Mouse (Mus musculus): ENCODE measurements around the gene Stac3. TPM values are rescaled to one million over a fixed set of nuclear protein-coding genes. Genes with fewer than 3 reads are reported as not detected.

Gene Stac3
- polyA plus RNA-seq, 1 experiment = 3.0 TPM

DNA sequence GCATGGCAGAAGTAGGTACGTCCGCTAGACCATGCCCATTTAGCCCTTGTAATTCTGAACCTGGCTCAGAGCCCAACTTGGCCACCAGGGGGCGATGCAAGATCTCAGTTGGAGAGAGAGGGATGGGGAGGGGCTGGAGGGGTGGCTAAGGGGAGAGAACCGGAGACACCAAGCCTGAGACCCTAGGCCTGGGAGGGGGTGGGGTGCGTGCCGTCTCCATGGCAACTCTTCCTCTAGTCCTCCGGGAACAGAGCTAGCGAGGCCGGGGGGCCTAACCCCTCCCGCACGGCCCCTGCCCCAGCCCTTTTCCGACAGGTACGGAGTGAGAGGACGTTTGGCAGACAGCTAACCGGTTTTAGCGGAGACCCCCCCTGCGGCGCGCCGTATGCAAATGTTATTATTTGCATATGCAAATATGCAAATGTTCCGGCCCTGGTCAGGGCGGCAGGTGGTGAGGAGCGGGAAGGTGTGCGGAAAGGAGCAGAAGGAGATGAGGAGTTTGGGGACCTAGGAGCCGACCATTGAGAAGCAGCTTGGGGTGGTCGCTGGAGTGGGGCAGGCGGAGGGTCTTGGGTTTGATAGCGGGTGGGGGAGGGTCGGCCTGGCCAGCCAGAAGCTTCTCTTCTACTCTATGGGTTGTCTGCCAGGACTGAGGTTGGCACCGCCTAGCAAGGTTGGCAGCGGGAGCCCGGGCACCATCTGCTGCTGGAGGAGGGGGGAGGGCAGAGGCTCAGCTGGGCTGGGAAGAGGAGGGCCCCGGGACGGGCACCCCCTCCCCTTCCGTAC, 7.8 kb downstream of the Stac3 start:
- peak; percentile 85 for DNase-seq
- Histone ChIP-seq H3K4me3 (ENCODE audit: insufficient read depth, low read depth, low read length) (peak overlapping the region; percentile 26; the same call in 1 of the 2 replicates), H3K27me3 (replicated peaks; ENCODE audit: control insufficient read depth, insufficient read depth, low read length) (0 out of 2 replicates have a peak, but pooled peaks cover 1% of the 10 kb centered on the region), H3K27ac (ENCODE audit: insufficient read depth, low read depth, low read length) (no peak overlapping the region), H3K4me1 (ENCODE audit: control insufficient read depth, insufficient read depth, low read length) (no peaks in the 10 kb centered on the region), H3K36me3 (ENCODE audit: control insufficient read depth, insufficient read depth, low read length) (no peaks in the 10 kb centered on the region)
- WGBS = 2% methylated on average over 35 of the region's 35 CpGs
- TF ChIP-seq CTCF (conservative IDR thresholded peaks at IDR 0.05; ENCODE audit: insufficient read depth, insufficient read length, low read depth, low read length) = peak; percentile 80
- TF ChIP-seq POLR2A (IDR thresholded peaks at IDR 0.05; ENCODE audit: low read depth, low read length) = no peak

- 28% methylated on average over 17 of the region's 17 CpGs for WGBS
- no peaks in the 10 kb centered on the region for H3K4me1 ChIP-seq (ENCODE audit: control insufficient read depth, insufficient read depth, low read length)
- no peaks in the 10 kb centered on the region for H3K36me3 ChIP-seq (ENCODE audit: control insufficient read depth, insufficient read depth, low read length)
- H3K27me3 ChIP-seq (replicated peaks; ENCODE audit: control insufficient read depth, insufficient read depth, low read length) = 0 out of 2 replicates have a peak, but pooled peaks cover 1% of the 10 kb centered on the region
- H3K27ac ChIP-seq (ENCODE audit: insufficient read depth, low read depth, low read length) = no peak overlapping the region
- no peak for DNase-seq
- TF ChIP-seq POLR2A (IDR thresholded peaks at IDR 0.05; ENCODE audit: low read depth, low read length) (no peak), CTCF (conservative IDR thresholded peaks at IDR 0.05; ENCODE audit: insufficient read depth, insufficient read length, low read depth, low read length) (no peak)
- no peak overlapping the region for H3K4me3 ChIP-seq (ENCODE audit: insufficient read depth, low read depth, low read length)
These were observed 8.6 kb downstream of the Stac3 start for GRCm38 (mm10) chr10:127509837-127510701.

- H3K4me1 ChIP-seq (ENCODE audit: control insufficient read depth, insufficient read depth, low read length) = peaks cover 3% of the 10 kb centered on the region; the same call in 1 of the 2 replicates
- 27% methylated on average over 11 of the region's 11 CpGs for WGBS
- no peaks in the 10 kb centered on the region for H3K36me3 ChIP-seq (ENCODE audit: control insufficient read depth, insufficient read depth, low read length)
- no peak for DNase-seq
- no peak for TF ChIP-seq CTCF (conservative IDR thresholded peaks at IDR 0.05; ENCODE audit: insufficient read depth, insufficient read length, low read depth, low read length)
- no peak for TF ChIP-seq POLR2A (IDR thresholded peaks at IDR 0.05; ENCODE audit: low read depth, low read length)
- no peak overlapping the region for H3K27ac ChIP-seq (ENCODE audit: insufficient read depth, low read depth, low read length)
- 0 out of 2 replicates have a peak, but pooled peaks cover 1% of the 10 kb centered on the region for H3K27me3 ChIP-seq (replicated peaks; ENCODE audit: control insufficient read depth, insufficient read depth, low read length)
- H3K4me3 ChIP-seq (ENCODE audit: insufficient read depth, low read depth, low read length) = no peak overlapping the region
These were observed 9.6 kb downstream of the Stac3 start for GRCm38 (mm10) chr10:127510895-127511617.

DNA sequence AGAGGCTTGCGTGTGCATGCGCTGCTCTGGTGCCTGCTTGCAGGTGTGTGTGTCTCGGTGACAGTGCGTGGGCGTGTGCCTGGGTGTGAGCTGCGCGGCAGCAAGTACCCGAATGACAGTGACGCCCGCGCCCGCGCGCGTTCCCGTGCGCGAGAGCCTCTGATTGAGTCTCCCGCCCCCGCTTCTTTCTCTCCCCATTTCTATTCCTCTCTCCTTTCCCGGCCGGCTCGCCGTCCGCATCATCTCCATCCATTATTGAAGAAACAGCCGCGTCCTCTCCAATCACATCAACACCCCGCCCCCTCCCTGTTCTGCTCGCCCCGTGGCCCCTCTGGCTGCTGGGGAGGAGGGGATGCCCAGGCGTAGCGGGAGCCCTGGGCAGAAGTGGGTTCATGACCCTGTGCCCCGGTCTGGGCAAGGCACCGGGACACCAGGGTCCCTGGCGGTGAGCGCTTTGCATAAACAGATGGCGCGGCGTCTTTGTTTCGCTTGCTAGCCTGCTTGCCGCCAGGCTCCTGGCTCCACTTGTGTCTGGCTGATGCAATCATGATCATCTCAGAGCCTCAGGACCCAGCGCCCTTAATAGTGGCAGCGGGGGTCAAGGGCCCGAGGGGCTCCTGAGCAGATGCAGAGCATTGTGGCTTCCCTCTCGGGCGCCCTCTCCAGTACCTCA, 10.3 kb downstream of the Stac3 start:
- Histone ChIP-seq H3K4me1 (ENCODE audit: control insufficient read depth, insufficient read depth, low read length) (peaks cover 10% of the 10 kb centered on the region; the same call in 1 of the 2 replicates), H3K4me3 (ENCODE audit: insufficient read depth, low read depth, low read length) (peak overlapping the region; percentile 33; the same call in 1 of the 2 replicates), H3K36me3 (ENCODE audit: control insufficient read depth, insufficient read depth, low read length) (no peaks in the 10 kb centered on the region), H3K27me3 (replicated peaks; ENCODE audit: control insufficient read depth, insufficient read depth, low read length) (0 out of 2 replicates have a peak, but pooled peaks cover 1% of the 10 kb centered on the region), H3K27ac (ENCODE audit: insufficient read depth, low read depth, low read length) (no peak overlapping the region)
- under 1% methylated on average over 45 of the region's 46 CpGs for WGBS
- DNase-seq = no peak
- TF ChIP-seq POLR2A (IDR thresholded peaks at IDR 0.05; ENCODE audit: low read depth, low read length) = no peak
- no peak for TF ChIP-seq CTCF (conservative IDR thresholded peaks at IDR 0.05; ENCODE audit: insufficient read depth, insufficient read length, low read depth, low read length)

DNA sequence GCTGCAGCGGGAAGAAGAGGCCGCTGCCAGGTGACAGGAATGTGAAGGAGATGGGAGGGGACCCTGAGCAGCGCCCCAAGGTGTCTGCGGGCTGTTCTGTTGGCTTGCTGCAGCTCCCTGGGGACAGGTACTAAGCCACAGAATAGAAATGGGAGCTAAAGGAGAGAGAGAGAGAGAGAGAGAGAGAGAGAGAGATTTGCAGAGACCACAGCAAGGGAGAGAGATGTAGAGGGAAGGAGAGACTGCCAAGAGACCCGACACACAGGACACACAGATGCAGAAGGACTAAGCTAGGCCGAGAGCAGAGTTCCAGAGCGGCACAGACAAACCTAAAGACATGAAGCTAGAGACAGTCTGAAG, 10.8 kb downstream of the Stac3 start:
- no peak for DNase-seq
- Histone ChIP-seq H3K4me1 (ENCODE audit: control insufficient read depth, insufficient read depth, low read length) (peaks cover 12% of the 10 kb centered on the region; the same call in 1 of the 2 replicates), H3K36me3 (ENCODE audit: control insufficient read depth, insufficient read depth, low read length) (no peaks in the 10 kb centered on the region), H3K27me3 (replicated peaks; ENCODE audit: control insufficient read depth, insufficient read depth, low read length) (0 out of 2 replicates have a peak, but pooled peaks cover 1% of the 10 kb centered on the region), H3K27ac (ENCODE audit: insufficient read depth, low read depth, low read length) (no peak overlapping the region), H3K4me3 (ENCODE audit: insufficient read depth, low read depth, low read length) (peak overlapping the region; percentile 33; the same call in 1 of the 2 replicates)
- TF ChIP-seq CTCF (conservative IDR thresholded peaks at IDR 0.05; ENCODE audit: insufficient read depth, insufficient read length, low read depth, low read length) (no peak), POLR2A (IDR thresholded peaks at IDR 0.05; ENCODE audit: low read depth, low read length) (no peak)
- WGBS = 7% methylated on average over 7 of the region's 7 CpGs

DNA sequence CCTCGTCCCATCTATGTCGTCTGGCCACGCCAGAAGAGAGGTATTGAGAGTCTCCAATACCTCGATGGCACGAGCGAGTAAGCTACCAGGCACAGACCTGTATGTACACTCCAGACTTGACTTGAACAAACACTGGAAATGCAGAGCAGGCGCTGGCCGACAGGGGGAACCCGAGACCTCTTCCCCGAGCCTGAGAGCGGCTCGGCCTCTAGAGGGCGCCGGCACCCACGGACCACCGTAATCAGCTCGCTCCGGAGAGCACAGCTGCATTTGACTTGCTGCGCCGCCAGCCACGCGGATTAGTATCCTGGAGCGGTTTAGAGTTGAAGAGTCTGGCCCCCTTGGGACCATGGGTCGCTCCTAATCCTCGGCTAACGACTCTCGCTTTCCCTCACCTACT, 11.3 kb downstream of the Stac3 start:
- DNase-seq = peak; percentile 95
- under 1% methylated on average over 27 of the region's 27 CpGs for WGBS
- Histone ChIP-seq H3K4me1 (ENCODE audit: control insufficient read depth, insufficient read depth, low read length) (peaks cover 12% of the 10 kb centered on the region; the same call in 1 of the 2 replicates), H3K36me3 (ENCODE audit: control insufficient read depth, insufficient read depth, low read length) (no peaks in the 10 kb centered on the region), H3K4me3 (ENCODE audit: insufficient read depth, low read depth, low read length) (peak overlapping the region; percentile 27; the same call in 1 of the 2 replicates), H3K27me3 (replicated peaks; ENCODE audit: control insufficient read depth, insufficient read depth, low read length) (0 out of 2 replicates have a peak, but pooled peaks cover 1% of the 10 kb centered on the region), H3K27ac (ENCODE audit: insufficient read depth, low read depth, low read length) (no peak overlapping the region)
- peak; percentile 100 for TF ChIP-seq CTCF (conservative IDR thresholded peaks at IDR 0.05; ENCODE audit: insufficient read depth, insufficient read length, low read depth, low read length)
- TF ChIP-seq POLR2A (IDR thresholded peaks at IDR 0.05; ENCODE audit: low read depth, low read length) = no peak
